Mouse (Mus musculus): ENCODE measurements around the gene Sfxn1.

The Sfxn1 gene

DNA sequence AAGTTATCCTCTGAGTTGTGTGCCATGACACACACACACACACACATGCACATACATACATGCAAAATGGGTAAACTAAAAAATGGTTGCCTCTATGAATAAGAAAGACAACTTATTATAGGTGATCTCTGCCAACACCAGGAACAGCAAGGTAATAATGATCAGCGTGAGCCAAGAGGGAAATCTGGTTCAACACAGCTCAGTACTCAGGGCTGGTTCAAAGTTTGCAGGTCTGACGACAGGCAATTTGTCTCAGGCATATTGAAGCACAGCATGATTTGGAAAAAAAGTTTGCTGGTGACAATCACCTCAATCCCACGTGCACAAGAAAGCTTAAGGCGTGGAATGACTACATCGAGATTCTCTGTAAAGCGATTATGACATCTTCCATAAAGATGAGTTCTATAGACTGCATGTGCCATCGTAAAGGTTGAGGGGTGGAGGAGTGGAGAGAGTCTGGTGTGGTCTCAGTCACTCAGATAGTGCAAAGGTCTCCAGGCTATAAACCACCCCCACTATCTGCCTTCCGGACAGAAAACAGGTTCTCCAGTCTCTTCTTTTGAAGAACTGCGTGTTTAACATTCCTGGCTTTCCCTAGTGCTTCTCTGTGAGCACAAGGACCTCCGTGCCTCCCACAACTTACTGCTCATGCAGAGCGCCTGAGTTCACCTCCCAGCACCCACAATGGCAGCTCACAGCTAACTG is 6.0 kb downstream of the Sfxn1 start:
- DNase-seq, result no peak

DNA sequence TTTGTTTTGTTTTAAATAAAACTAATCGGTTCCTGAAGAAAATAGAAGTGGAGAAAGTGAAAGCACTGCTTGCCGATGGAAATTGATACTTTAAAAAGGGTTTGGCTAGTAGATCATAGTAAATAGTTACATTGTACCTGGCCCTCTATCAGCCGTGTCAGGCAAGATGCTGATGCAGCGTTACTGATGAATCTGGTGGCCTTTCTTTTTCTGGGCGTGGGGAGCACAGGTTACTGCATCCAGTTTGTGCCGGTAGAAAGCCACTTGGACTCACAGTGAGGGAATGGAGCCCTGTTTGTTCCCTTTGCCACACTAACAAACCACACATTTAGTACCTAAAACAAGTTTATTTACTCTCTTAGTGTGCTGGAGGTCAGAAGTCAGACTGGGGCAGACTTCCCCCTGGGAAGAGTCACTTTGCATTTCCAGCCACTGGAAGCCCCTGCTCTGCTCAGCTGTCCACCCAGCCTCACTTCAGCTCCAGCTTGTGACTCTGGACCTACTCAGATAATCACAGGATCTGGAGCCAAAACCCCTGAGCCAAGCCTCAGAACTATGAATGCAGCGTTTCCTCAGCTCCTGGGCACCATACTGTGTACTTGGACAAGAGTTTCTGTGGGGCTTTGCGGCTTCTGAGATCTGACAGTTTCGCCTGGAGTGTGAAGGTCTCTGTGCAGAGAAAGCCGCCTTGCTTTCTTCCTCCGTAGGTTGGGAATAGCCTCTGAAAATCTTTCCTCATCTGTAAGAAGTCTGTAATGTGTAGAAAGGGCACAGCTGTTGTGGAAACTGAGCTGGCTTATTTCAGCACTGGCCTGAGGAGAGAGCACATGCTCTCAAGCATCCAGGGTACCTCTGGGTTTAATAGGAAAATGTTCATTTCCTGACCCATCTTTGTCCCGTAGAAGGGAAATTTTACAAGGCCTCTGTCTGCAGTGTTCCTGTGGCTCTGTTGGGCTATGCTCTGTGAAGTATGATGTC is 8.4 kb downstream of the Sfxn1 start:
- no peak for DNase-seq

DNA sequence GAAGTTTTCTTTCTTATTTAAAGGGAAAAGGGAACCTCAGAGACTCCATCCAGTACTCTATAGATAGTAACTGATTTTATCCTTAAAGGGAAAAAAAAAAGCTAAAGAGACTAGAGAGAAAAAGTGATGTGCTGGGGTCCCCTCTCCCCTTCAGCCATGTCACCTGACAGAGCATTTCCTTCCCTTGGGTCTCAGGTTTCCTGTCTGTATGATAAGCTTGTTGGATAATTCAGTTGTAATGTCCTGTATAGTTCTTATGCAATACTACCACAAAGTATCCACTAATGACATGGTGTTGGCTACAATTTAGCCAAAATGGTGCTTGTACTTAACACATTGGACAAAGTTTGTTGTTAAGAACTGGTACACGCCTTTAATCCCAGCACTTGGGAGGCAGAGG is 9.1 kb downstream of the Sfxn1 start:
- DNase-seq, result no peak

DNA sequence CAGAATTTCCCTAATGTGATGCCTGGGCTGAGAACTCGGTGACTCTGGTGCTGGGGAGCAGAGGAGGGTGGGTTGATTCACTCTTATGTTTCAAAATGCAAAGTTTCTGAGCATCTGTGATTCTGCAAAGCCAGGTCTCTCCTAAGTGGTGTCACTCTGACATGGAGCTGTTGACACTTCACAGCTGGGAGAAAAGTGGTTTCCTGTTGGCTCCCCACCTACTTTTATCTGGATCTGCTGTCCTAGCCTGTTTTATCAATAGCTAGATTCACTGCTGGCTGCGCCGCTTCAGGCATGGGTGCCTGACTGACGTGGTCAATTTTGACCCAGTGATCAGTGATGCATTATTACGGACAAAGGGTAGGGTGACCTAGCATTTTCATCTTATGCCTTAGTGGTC is 11.3 kb downstream of the Sfxn1 start:
- DNase-seq, result no peak

DNA sequence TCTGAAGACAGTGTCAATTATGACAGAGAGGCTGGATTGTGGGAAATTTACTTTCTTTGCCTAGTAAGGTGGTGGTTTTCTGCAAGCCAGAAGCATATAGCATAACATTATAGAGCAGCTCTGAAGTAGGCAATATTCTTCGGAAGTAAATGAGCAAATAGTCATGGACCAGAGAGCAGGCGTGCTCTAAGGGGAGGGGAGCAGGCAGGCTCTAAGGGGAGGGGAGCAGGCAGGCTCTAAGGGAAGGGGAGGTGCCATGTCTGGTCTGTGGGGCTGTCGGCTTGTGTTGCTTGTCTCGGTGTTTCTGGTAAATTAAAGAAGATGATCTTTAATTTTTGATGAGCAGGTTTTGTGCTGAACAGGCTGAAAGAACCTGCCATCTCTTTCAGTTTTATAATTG is 12.5 kb downstream of the Sfxn1 start:
- DNase-seq, result no peak

DNA sequence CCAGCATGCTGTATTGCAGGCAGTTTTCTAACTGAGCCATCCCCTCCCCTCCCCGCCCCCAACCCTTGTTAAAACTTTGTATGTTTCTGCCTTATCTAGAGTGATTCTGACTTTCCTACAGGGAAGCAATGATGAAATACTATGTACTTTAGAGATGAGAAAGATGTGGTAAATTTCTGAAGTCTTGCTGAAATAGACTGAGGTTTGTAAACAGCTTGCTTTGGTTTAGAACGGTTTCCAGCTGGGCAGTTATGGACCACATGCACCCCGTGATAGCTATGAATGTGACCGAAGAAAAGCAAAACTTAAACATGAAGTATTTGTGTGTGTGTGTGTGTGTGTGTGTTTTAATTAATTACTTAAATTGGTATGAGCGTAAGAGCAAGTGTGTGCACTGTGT is 13.2 kb downstream of the Sfxn1 start:
- DNase-seq, result no peak

DNA sequence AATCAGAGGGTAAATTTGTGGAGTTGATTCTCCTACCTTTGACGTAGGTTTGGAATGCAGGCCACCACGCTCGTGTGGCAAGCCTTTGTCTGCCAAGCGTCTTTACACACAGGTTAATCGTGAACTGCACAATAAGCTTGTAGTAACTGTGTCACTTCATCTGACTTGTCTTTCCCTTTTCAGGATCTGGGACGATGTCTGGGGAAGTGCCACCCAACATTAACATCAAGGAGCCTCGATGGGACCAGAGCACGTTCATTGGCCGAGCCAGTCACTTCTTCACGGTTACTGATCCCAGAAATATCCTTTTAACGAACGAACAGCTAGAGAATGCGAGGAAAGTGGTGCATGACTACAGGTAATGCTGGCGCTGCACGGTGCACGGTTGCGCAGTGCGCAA is 13.6 kb downstream of the Sfxn1 start:
- DNase-seq, result no peak

DNA sequence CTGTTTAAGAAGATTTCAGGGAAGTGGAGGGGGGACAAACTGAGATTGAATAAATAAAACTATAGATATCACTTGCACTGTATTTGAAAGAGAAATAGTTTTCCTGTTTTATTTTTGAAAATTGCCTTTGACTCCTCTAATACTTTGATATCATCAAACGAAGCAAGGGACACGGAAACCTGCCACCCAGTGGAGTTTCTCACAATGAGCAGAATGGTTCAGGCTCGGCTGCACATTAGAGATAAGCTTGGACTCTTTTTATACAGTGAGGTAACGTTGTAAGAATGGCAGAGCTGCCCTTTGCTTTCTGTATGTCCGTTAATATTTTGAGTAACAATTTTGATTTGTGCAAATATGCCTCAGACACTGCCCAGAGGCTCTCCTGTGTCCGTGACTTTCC is 20.1 kb downstream of the Sfxn1 start:
- no peak for DNase-seq

DNA sequence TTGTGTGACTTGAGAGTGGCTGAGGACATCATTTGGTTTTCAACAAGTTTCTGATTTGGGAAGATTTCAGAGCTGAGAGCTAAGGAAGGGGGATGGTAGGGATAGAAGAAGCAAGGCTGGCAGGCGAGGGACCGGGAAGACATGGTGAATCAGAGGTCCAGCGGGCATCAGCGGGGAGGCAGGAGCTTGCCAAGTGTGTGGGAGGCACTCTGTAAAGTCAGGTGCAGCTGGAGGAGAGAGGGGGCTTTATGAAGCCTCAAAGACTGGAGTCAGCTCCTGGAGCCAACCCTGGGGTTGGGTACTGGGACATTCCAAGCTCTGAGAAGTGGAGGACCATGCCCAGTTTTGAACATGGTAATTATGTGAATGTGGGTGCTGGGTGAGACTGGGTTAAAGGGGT is 22.7 kb downstream of the Sfxn1 start:
- DNase-seq, result no peak

DNA sequence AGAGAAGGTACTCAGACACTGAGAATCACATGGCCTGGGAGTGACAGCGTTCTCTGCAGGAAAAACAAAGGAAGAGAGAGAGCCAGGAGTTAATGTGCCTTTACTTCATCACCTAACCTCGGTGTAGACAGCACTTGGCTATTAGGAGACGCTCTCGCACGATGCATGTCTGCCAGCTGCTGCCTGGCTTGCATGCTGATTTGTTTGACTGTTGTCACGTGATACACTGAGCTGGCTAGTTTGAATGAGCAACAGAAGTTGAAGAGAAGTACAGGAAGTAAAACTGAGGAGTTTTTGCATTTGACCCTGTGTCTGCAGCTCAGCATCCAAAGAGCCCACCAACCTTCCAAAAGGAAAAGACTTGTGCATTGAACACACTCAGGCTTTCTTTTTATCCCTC is 23.3 kb downstream of the Sfxn1 start:
- DNase-seq, result no peak

DNA sequence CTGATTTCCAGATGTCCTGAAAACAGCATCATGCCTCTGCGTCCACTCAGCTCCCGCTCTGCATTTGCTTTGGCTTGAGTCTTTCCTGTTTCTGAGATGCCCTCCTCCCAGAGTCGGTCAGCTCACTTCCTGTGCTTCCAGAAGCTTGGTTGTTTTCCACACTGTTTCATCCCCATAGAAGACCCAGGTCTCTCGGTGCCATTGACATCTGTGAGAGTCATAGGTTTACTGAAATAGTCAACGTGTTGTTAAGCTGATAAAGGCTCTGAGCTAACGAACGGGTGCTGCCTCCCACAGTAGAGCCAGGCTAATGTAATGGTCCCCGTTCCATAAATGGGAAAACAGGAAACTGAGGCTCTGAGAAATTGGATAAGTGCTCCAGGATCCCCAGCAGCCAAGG is 24.1 kb downstream of the Sfxn1 start:
- DNase-seq, result no peak

DNA sequence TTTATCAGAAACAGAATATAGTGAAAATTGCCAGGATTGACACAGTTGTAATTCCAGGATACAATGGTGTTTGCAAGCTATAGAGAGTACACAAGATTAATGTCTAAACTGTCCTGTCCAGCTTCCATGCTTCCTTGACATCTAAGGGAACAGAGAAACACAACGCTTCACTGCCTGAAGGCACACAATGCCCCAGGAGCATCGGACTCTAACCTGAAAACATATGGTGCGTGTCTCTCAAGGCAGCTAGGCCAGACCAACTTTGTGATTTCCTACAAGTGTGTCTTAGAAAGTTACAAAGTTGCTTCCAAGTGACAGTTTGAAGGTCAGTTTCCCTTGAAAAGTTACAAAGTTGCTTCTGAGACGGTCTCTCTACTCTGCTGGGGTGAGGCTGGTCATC is 25.6 kb downstream of the Sfxn1 start:
- no peak for DNase-seq

DNA sequence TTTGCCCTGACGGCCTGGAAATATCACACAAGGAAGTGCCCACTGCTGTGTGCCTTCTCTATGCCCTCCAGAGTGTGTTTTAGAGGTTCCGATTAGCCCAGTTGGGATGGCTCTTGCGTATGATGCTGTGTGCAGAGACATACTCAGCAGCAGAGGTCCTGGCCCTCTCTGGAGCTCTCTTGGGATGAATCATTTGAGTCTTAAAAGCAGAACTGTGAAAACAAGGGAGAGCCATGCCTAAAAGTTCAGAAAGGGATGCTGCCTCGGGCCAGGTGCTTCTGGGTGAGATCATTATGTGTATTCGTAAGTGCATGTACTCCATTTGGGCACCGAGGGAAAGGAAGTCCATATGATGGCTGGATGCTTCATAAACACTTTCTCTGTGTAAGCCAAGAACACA is 26.1 kb downstream of the Sfxn1 start:
- DNase-seq, result no peak

DNA sequence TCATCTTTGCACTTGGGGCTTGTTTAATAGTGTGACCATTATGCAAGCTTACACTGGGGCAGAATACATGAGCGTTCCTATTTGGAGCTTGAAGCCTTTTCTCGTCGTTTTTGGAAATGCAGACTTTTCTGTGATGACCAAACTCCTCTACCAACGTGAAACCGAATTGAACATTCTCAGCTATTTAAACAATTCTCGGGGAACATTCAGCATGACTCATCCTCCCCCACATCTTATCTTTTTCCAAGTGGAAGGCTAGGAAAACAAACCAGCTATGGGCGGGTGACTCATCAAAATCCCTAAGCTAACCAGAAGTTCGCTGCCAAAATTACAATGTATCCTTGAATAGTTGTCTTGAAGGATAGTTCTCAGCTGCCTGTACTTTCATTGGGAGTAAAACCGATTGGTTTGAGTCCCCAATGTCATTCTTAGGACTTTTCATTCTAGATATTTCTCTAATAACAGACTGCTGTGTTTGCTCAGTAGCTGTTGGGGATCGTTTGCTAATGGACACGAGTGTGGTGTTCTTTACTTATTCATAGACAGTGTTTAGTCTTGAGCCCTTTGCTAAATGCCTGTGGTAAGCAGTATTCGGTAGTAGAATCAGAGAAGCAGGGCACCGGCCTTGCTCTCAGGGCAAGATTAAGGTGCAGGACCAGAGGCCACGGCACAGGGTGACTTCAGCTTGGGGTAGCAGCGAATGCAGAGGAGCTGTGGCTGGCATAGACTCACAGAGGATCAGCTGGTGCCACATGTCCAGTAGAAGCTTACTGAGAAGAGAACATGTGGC is 29.6 kb downstream of the Sfxn1 start:
- peak; percentile 89 for DNase-seq

DNA sequence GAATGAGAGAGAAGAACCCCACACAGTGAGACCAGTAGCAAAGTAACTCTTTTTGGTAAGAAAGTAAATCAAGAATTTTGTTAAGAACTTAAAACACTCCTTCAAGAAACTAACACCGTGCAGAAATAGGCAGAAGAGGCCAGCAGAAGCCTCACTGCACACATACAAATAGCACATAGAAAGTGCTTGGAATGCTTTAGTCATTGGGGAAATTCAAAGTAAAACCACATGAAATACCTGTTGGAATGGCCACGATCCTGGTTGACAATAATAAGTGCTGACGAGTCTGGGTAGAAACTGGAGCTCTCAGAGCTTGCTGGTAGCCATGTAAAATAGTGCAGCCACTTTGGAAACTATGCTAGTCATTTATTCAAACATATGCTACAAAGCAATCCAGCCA is 30.4 kb downstream of the Sfxn1 start:
- no peak for DNase-seq

DNA sequence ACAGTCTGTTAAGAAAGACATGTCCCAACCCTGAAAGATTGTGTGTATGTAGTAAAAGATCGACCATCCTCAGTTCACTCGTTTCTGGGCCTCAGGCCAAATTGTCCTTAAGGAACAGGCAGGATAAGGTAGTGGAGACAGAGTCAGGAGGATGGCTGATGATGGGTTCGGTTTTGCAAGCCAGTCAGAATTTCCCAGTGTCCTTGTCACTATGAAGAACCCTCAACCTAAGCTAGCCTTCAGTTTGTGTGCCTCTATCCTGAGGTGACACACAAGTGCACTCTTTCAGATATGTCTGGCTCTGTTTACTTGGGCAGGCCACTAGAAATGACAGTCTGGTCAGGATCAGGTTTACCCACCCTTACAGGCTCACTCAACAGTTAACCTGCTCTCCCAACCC is 31.6 kb downstream of the Sfxn1 start:
- no peak for DNase-seq

DNA sequence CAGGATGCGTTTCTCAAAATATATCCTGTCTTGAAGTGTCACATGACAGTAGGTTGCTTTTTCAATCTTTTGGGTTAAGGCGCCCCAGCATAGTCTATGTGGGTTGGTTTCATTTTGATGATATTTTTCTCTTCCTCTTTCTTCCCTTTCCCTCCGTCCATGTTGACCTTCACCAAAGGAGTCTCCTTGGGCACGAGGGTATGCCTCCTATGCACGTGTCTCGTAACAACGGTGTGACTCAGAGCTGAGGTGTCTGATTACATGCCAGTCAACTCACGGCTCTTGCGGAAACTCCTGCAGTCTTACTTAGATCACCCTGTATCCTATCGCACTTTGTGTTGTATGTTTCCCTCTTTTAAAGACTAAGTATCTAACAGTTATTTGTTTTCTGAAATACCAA is 32.2 kb downstream of the Sfxn1 start:
- no peak for DNase-seq

DNA sequence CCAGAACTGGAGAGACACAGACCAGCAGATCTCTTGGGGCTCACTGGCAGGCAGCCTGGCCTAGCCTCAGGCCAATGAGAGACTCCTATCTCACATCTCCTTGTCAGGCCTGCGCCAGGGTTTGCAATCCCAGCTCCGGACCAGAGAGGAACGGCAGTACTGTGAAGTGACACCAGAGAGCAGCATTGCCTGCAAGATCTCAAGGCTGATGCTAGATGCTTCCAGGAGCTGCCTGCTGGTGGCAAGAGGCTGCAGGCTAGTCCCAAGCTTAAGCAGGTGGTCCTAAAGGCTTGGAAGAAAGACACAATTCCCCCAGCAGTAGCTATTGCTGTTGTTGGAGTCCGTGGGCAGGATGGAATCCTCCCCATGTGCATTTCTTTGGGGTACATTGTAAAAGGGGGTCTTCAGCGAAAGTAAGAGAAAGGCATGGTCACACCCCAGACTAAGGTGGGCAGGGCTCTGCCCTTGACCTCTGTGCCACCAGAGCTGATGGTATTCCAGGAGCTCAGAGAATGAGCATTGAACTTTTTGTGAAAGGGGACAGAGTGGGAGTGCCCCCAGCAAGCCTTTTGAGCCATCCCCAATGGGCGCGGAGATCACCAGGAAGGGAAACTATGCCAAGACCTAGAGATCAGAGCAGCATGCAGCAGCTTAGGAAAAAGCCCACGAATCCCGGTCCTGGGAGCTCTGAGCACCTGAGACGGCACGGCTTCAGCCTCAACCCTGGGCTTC is 42.3 kb downstream of the Sfxn1 start:
- peak; percentile 80 for DNase-seq

DNA sequence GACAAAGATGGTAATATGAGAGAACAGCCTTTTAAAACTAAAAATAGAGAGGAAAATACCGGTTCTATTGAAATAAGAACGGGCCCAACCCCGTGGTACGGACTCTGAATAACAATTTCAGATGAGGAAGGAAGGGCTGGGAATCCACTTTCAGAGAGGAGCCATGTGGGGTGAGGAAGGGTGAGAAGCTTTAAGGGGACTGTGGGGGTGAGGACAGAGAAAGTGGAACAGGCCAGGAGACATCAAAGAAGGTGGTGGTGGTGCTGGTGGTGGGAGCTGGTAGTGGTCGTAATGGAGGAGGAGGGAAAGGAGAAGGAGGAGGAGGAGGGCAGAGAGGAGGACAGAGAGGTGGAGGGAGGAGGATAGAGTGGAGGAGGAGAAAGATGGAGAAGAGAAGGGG is 43.3 kb downstream of the Sfxn1 start:
- DNase-seq, result no peak

DNA sequence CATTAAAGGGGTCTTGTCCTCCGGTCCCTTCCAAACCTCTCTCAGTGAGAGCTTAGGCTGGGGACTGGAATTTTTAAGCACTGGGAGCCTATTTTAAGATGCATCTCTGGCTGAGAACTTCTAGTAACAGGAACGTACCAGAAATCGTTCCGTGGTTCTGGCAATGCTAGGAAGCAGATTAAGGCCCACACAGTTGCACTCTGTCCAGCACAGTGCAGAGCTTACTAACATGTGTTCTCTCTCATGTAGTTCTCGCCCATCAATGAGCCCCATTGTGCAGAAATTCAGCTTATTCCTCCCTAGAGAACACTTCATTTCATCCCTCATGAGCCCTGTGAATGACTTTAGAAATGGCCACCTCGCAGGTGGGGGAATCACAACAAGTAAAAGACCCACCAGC is 44.1 kb downstream of the Sfxn1 start:
- DNase-seq, result no peak

DNA sequence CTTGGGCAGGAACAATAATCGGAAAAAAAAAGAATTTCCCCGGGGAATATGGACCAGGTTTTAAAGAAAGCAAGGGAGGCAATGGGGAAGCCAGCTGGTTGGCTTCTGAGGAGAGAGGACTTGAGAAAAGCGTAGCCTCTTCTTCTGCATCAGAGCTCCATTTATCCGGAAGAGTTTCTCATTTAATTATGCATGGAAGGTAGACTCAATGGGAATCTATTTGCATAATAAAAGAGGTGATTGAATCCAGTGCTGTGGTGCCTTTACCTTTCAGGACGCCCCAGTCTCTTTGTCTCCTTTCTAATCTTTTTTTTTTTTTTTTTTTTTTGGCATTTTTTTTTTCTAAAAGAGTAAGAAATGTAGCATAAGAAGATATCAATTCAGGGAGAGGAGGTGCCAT is 46.7 kb downstream of the Sfxn1 start:
- DNase-seq, result no peak

DNA sequence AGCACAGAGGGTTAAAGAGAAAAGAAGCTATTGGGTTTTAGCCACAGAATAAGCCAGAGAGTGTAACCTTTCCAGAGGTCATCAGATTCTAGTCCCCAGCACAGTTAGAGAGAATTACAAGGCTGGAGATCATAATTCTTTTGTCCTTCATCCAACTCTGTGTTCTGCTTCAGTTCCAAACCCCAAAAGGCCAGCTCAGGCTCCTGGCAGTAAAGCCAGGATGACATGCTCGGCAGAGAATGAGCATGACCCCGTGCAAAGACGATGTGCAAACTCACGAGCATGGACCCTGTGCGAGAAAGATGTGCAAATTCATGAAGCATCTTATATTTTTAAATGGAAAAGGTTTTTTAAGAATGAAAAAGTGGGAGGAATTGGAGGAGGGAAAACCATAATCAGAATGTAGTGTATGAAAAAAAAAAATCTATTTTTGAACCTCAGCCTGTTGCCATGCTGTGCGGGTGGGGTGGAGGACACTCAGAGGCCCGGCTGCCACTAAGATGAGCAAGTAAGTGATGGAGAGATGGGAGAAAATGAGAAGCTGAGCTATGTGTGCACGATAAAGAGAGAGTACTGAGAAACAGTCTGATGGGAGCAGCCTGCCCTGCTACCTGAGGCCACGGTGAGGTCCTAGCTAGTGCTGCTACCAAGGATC is 66.2 kb downstream of the Sfxn1 start:
- peak; percentile 54 for DNase-seq
